Mouse (Mus musculus): ENCODE data around the gene Clrn1. TPM values are rescaled to one million over a fixed set of nuclear protein-coding genes. Genes with fewer than 3 reads are reported as not detected.

Clrn1 gene
- total and polyA plus RNA-seq, 3 experiments = not detected

GRCm38 (mm10) chr3:58904656-58905055, 19.5 kb upstream of the Clrn1 start:
- Histone ChIP-seq H3K27ac (ENCODE audit: insufficient read depth, low read depth) (no peak overlapping the region), H3K27me3 (replicated peaks) (no peaks in the 10 kb centered on the region), H3K9ac (ENCODE audit: insufficient read depth, low read depth) (no peak overlapping the region), H3K4me3 (replicated peaks in 1 of 3; ENCODE audit: low read depth in 2 of 3, low read length in 2 of 3, poor library complexity in 1 of 3) (no peak overlapping the region), H3K9me3 (replicated peaks; ENCODE audit: low read length) (peaks cover 2% of the 10 kb centered on the region), H3K79me2 (replicated peaks; ENCODE audit: control insufficient read depth, extremely low read depth, insufficient read depth, poor library complexity, severe bottlenecking) (no peaks in the 10 kb centered on the region), H3K4me1 (ENCODE audit: control insufficient read depth in 1 of 2, insufficient read depth in 2 of 2) (no peaks in the 10 kb centered on the region), H3K36me3 (replicated peaks in 1 of 2; ENCODE audit: control insufficient read depth in 1 of 2, insufficient read depth in 1 of 2, low read length in 1 of 2) (no peaks in the 10 kb centered on the region), H3K4me2 (ENCODE audit: insufficient read depth, low read depth, poor library complexity, severe bottlenecking) (no peak overlapping the region)
- no peak for TF ChIP-seq MAZ (IDR thresholded peaks at IDR 0.05; ENCODE audit: low read depth, low read length)
- TF ChIP-seq MEF2A (IDR thresholded peaks at IDR 0.05; ENCODE audit: borderline replicate concordance, low read depth, low read length) = no peak
- TF ChIP-seq JUND (conservative IDR thresholded peaks at IDR 0.05; ENCODE audit: low read depth, low read length) = no peak
- TF ChIP-seq NELFE (IDR thresholded peaks at IDR 0.05; ENCODE audit: low read depth, low read length) = no peak
- no peak for TF ChIP-seq ETS1 (conservative IDR thresholded peaks at IDR 0.05; ENCODE audit: low read depth, low read length)
- dilution Hi-C loops (cut with MboI; ENCODE audit: extremely low pct_ligation_motif_present, extremely low pct_unique_long_range_greater_than_20kb, low sequenced_read_pairs) = no loop called here
- no peak for DNase-seq (ENCODE audit: extremely low read depth)
- in situ Hi-C loops (cut with MboI; ENCODE audit: low pct_ligation_motif_present, low pct_unique_long_range_greater_than_20kb, low sequenced_read_pairs) = no loop called here

GRCm38 (mm10) chr3:58902051-58902758, 17.1 kb upstream of the Clrn1 start:
- Histone ChIP-seq H3K9me3 (replicated peaks; ENCODE audit: low read length) (peaks cover 2% of the 10 kb centered on the region), H3K4me2 (ENCODE audit: insufficient read depth, low read depth, poor library complexity, severe bottlenecking) (no peak overlapping the region; the same call in 1 of the 2 replicates), H3K27ac (ENCODE audit: insufficient read depth, low read depth) (no peak overlapping the region), H3K79me2 (replicated peaks; ENCODE audit: control insufficient read depth, extremely low read depth, insufficient read depth, poor library complexity, severe bottlenecking) (no peaks in the 10 kb centered on the region), H3K36me3 (replicated peaks in 1 of 2; ENCODE audit: control insufficient read depth in 1 of 2, insufficient read depth in 1 of 2, low read length in 1 of 2) (no peaks in the 10 kb centered on the region), H3K27me3 (replicated peaks) (no peaks in the 10 kb centered on the region), H3K4me3 (replicated peaks in 1 of 3; ENCODE audit: low read depth in 2 of 3, low read length in 2 of 3, poor library complexity in 1 of 3) (no peak overlapping the region), H3K4me1 (ENCODE audit: control insufficient read depth in 1 of 2, insufficient read depth in 2 of 2) (no peaks in the 10 kb centered on the region), H3K9ac (ENCODE audit: insufficient read depth, low read depth) (no peak overlapping the region)
- dilution Hi-C loops (cut with MboI; ENCODE audit: extremely low pct_ligation_motif_present, extremely low pct_unique_long_range_greater_than_20kb, low sequenced_read_pairs) (no loop called here), in situ Hi-C loops (cut with MboI; ENCODE audit: low pct_ligation_motif_present, low pct_unique_long_range_greater_than_20kb, low sequenced_read_pairs) (no loop called here)
- TF ChIP-seq TCF12 (IDR thresholded peaks at IDR 0.05; ENCODE audit: low read depth, low read length) (no peak), E2F4 (IDR thresholded peaks at IDR 0.05; ENCODE audit: insufficient replicate concordance, low read depth, low read length) (no peak), UBTF (IDR thresholded peaks at IDR 0.05; ENCODE audit: low read depth, low read length) (no peak), PAX5 (IDR thresholded peaks at IDR 0.05; ENCODE audit: low read length) (no peak), ZKSCAN1 (IDR thresholded peaks at IDR 0.05; ENCODE audit: borderline replicate concordance, low read depth, low read length) (no peak), BHLHE40 (IDR thresholded peaks at IDR 0.05; ENCODE audit: low read depth, low read length) (no peak), ELF1 (IDR thresholded peaks at IDR 0.05; ENCODE audit: low read depth, low read length) (no peak)
- DNase-seq (ENCODE audit: extremely low read depth) = no peak

- Histone ChIP-seq H3K4me1 (ENCODE audit: control insufficient read depth in 1 of 2, insufficient read depth in 2 of 2) (no peaks in the 10 kb centered on the region; a peak in 1 of 4 replicates), H3K9me3 (replicated peaks; ENCODE audit: low read length) (no peaks in the 10 kb centered on the region), H3K36me3 (replicated peaks in 1 of 2; ENCODE audit: control insufficient read depth in 1 of 2, insufficient read depth in 1 of 2, low read length in 1 of 2) (no peaks in the 10 kb centered on the region), H3K4me2 (ENCODE audit: insufficient read depth, low read depth, poor library complexity, severe bottlenecking) (no peak overlapping the region), H3K79me2 (replicated peaks; ENCODE audit: control insufficient read depth, extremely low read depth, insufficient read depth, poor library complexity, severe bottlenecking) (no peaks in the 10 kb centered on the region), H3K27me3 (replicated peaks) (no peaks in the 10 kb centered on the region), H3K27ac (ENCODE audit: insufficient read depth, low read depth) (no peak overlapping the region), H3K4me3 (replicated peaks in 1 of 3; ENCODE audit: low read depth in 2 of 3, low read length in 2 of 3, poor library complexity in 1 of 3) (no peak overlapping the region), H3K9ac (ENCODE audit: insufficient read depth, low read depth) (no peak overlapping the region)
- TF ChIP-seq JUND (conservative IDR thresholded peaks at IDR 0.05; ENCODE audit: low read depth, low read length) = no peak
- no peak for TF ChIP-seq RCOR1 (conservative IDR thresholded peaks at IDR 0.05; ENCODE audit: low read depth, low read length)
- no peak for TF ChIP-seq E2F4 (IDR thresholded peaks at IDR 0.05; ENCODE audit: insufficient replicate concordance, low read depth, low read length)
- no peak for TF ChIP-seq NRF1 (IDR thresholded peaks at IDR 0.05; ENCODE audit: low read depth, low read length)
- TF ChIP-seq ZNF384 (IDR thresholded peaks at IDR 0.05; ENCODE audit: low read depth, low read length) = no peak
- TF ChIP-seq PAX5 (IDR thresholded peaks at IDR 0.05; ENCODE audit: low read length) = no peak
- TF ChIP-seq POLR2A (IDR thresholded peaks at IDR 0.05; ENCODE audit: low read depth, low read length) = no peak
- no peak for TF ChIP-seq ETS1 (conservative IDR thresholded peaks at IDR 0.05; ENCODE audit: low read depth, low read length)
- TF ChIP-seq GABPA (IDR thresholded peaks at IDR 0.05; ENCODE audit: insufficient replicate concordance, low read depth, low read length) = no peak
- no peak for TF ChIP-seq IRF4 (IDR thresholded peaks at IDR 0.05; ENCODE audit: low read depth, low read length)
- TF ChIP-seq KAT2A (IDR thresholded peaks at IDR 0.05; ENCODE audit: insufficient replicate concordance, low read length) = no peak
- no peak for TF ChIP-seq EP300 (IDR thresholded peaks at IDR 0.05; ENCODE audit: low read length)
- no peak for TF ChIP-seq MAFK (IDR thresholded peaks at IDR 0.05; ENCODE audit: insufficient replicate concordance, low read length)
- TF ChIP-seq CHD1 (IDR thresholded peaks at IDR 0.05; ENCODE audit: low read depth, low read length) = no peak
- TF ChIP-seq USF2 (conservative IDR thresholded peaks at IDR 0.05; ENCODE audit: low read depth, low read length) = no peak
- TF ChIP-seq MXI1 (IDR thresholded peaks at IDR 0.05; ENCODE audit: low read depth, low read length) = no peak
- no peak for TF ChIP-seq SIN3A (IDR thresholded peaks at IDR 0.05; ENCODE audit: low read length)
- dilution Hi-C loops (cut with MboI; ENCODE audit: extremely low pct_ligation_motif_present, extremely low pct_unique_long_range_greater_than_20kb, low sequenced_read_pairs) (no loop called here), in situ Hi-C loops (cut with MboI; ENCODE audit: low pct_ligation_motif_present, low pct_unique_long_range_greater_than_20kb, low sequenced_read_pairs) (no loop called here)
- no peak for DNase-seq (ENCODE audit: extremely low read depth)
Observed at GRCm38 (mm10) chr3:58895131-58895530, 10.0 kb upstream of the Clrn1 start.
